Mouse (Mus musculus) liver, postnatal 0 days (tissue): ENCODE data around the gene Gm3839. TPM values are rescaled to one million over a fixed set of nuclear protein-coding genes. Genes with fewer than 3 reads are reported as not detected.
A peak's percentile ranks its signal among the peaks of the same experiment; 100 is the strongest.
"Not testable (repeated sequence)": the region's sequence is repeated elsewhere in the genome, so short reads cannot be mapped to it uniquely, and the experiment has no call there.

ENCODE experiments used
- ATAC-seq: fragments of 200-750 bp; cut with Nextera tagmentation; 2 replicates; pipeline ENCODE4 v1.8.0; 2017; ENCODE audit warnings: mild to moderate bottlenecking, moderate library complexity
- DNase-seq: peaks from one replicate; pipeline ENCODE4 v3.0.0-alpha.2; 2016
- H3K27ac ChIP-seq: fragments of 300-500 bp; sonication (generic); 2 replicates; pipeline ENCODE4 v1.5.1; 2014; ENCODE audit warnings: antibody characterized with exemption, moderate library complexity, mild to moderate bottlenecking, low read depth
- H3K27me3 ChIP-seq: fragments of 300-500 bp; sonication (generic); 2 replicates; pipeline ENCODE4 v1.6.1; 2014; ENCODE audit warnings: low read length, control low read depth, mixed read lengths; ENCODE audit not compliant: insufficient read depth
- H3K36me3 ChIP-seq: fragments of 300-500 bp; sonication (generic); replicated peaks from 2 replicates; pipeline ENCODE4 v1.6.1; 2014; ENCODE audit warnings: mild to moderate bottlenecking, control low read depth, low read length, moderate library complexity, mixed read lengths; ENCODE audit not compliant: insufficient read depth
- H3K4me1 ChIP-seq: fragments of 300-500 bp; sonication (generic); 2 replicates; pipeline ENCODE4 v1.6.1; 2014; ENCODE audit warnings: antibody characterized with exemption, mild to moderate bottlenecking, control low read depth; ENCODE audit not compliant: insufficient read depth
- H3K4me2 ChIP-seq: fragments of 300-500 bp; sonication (generic); 2 replicates; pipeline ENCODE4 v1.6.1; 2014; ENCODE audit warnings: low read depth, mild to moderate bottlenecking, low read length, moderate library complexity, mixed read lengths
- H3K4me3 ChIP-seq: fragments of 300-500 bp; sonication (generic); 2 replicates; pipeline ENCODE4 v1.5.1; 2014; ENCODE audit warnings: low read depth, low read length
- H3K9ac ChIP-seq: fragments of 300-500 bp; sonication (generic); replicated peaks from 2 replicates; pipeline ENCODE4 v1.6.1; 2014; ENCODE audit warnings: mild to moderate bottlenecking, moderate library complexity
- H3K9me3 ChIP-seq: fragments of 300-500 bp; sonication (generic); 2 replicates; pipeline ENCODE4 v1.6.1; 2016; ENCODE audit warnings: mild to moderate bottlenecking, control low read depth, low read length, mixed read lengths
- CTCF ChIP-seq: sonication (generic); IDR thresholded peaks from 2 replicates; pipeline ENCODE4 v1.5.1; 2016; ENCODE audit warnings: antibody characterized with exemption, low read depth
- EP300 ChIP-seq: IDR thresholded peaks from 2 replicates; pipeline ENCODE4 v1.6.1; 2016; ENCODE audit warnings: antibody characterized with exemption, low read depth, mild to moderate bottlenecking
- WGBS: fragments of 180-500 bp; shearing (Covaris S2); extraction: QIAGEN DNeasy Blood & Tissue Kit; methylation state at CpG from one replicate; pipeline ENCODE4 v1.1.7; 2014; ENCODE audit not compliant: insufficient replicate concordance; 5-methylcytosine and 5-hydroxymethylcytosine counted together
- polyA plus RNA-seq: library from polyadenylated mRNA; unstranded; fragments of >200 nt; fragmentation: Nextera tagmentation; extraction: Ambion mirVana; gene quantifications from 2 replicates; pipeline ENCODE4 v1.2.1, GENCODE M21; 2015

The Gm3839 gene
- 1.3 and 1.6 TPM in 2 replicates for polyA plus RNA-seq

GRCm38 (mm10) chr14:11356626-11357025 is at the start of gene Gm3839:
Gm3839 (minus strand) TSS chr14:11356726.
- not testable (repeated sequence) for H3K36me3 ChIP-seq, H3K4me1 ChIP-seq, H3K4me2 ChIP-seq, H3K27me3 ChIP-seq, H3K4me3 ChIP-seq, H3K9me3 ChIP-seq, DNase-seq, ATAC-seq, H3K9ac ChIP-seq, H3K27ac ChIP-seq

GRCm38 (mm10) chr14:11405661-11406060 is 49.1 kb upstream of the Gm3839 start:
- no peak overlapping the region for H3K27ac ChIP-seq
- ATAC-seq (no peak), DNase-seq (no peak)
- TF ChIP-seq CTCF (no peak), EP300 (no peak)
- WGBS = 79% methylated on average over 9 of the region's 9 CpGs
- H3K4me2 ChIP-seq = no peak overlapping the region
- H3K4me1 ChIP-seq = no peaks in the 10 kb centered on the region
- no peak overlapping the region for H3K4me3 ChIP-seq
- no peaks in the 10 kb centered on the region for H3K36me3 ChIP-seq
- no peak overlapping the region for H3K9ac ChIP-seq
- no peaks in the 10 kb centered on the region for H3K27me3 ChIP-seq
- H3K9me3 ChIP-seq = no peaks in the 10 kb centered on the region

- Histone ChIP-seq H3K4me3 (no peak overlapping the region), H3K27ac (no peak overlapping the region), H3K9ac (no peak overlapping the region), H3K9me3 (no peaks in the 10 kb centered on the region), H3K27me3 (no peaks in the 10 kb centered on the region), H3K4me2 (no peak overlapping the region), H3K4me1 (no peaks in the 10 kb centered on the region), H3K36me3 (no peaks in the 10 kb centered on the region)
- DNase-seq (no peak), ATAC-seq (no peak)
- TF ChIP-seq CTCF (no peak), EP300 (no peak)
- 85% methylated on average over 3 of the region's 3 CpGs for WGBS
Observed at GRCm38 (mm10) chr14:11377846-11378245, 21.3 kb upstream of the Gm3839 start.

GRCm38 (mm10) chr14:11375225-11375624 is 18.7 kb upstream of the Gm3839 start:
- ATAC-seq (no peak), DNase-seq (no peak)
- H3K4me1 ChIP-seq = no peaks in the 10 kb centered on the region
- 77% methylated on average over 5 of the region's 5 CpGs for WGBS
- no peaks in the 10 kb centered on the region for H3K27me3 ChIP-seq
- no peak overlapping the region for H3K4me3 ChIP-seq
- no peak overlapping the region for H3K4me2 ChIP-seq
- H3K27ac ChIP-seq = no peak overlapping the region
- H3K9me3 ChIP-seq = no peaks in the 10 kb centered on the region
- no peak for TF ChIP-seq EP300
- H3K9ac ChIP-seq = no peak overlapping the region
- no peaks in the 10 kb centered on the region for H3K36me3 ChIP-seq

- no peaks in the 10 kb centered on the region for H3K27me3 ChIP-seq
- 80% methylated on average over 3 of the region's 3 CpGs for WGBS
- no peaks in the 10 kb centered on the region for H3K4me1 ChIP-seq
- no peak overlapping the region for H3K4me3 ChIP-seq
- H3K9ac ChIP-seq = no peak overlapping the region
- H3K9me3 ChIP-seq = no peaks in the 10 kb centered on the region
- TF ChIP-seq CTCF = no peak
- TF ChIP-seq EP300 = no peak
- DNase-seq = no peak
- no peaks in the 10 kb centered on the region for H3K36me3 ChIP-seq
- H3K4me2 ChIP-seq = no peak overlapping the region
- ATAC-seq = no peak
- H3K27ac ChIP-seq = no peak overlapping the region
Observed at GRCm38 (mm10) chr14:11346086-11346485, 10.4 kb downstream of the Gm3839 start.

GRCm38 (mm10) chr14:11329993-11330392 is 26.5 kb downstream of the Gm3839 start:
- no peaks in the 10 kb centered on the region for H3K36me3 ChIP-seq
- DNase-seq = no peak
- H3K9me3 ChIP-seq = no peaks in the 10 kb centered on the region
- no peaks in the 10 kb centered on the region for H3K27me3 ChIP-seq
- no peaks in the 10 kb centered on the region for H3K4me1 ChIP-seq
- H3K4me2 ChIP-seq = no peak overlapping the region
- WGBS = 34% methylated on average over 2 of the region's 2 CpGs
- no peak overlapping the region for H3K4me3 ChIP-seq
- no peak for ATAC-seq
- H3K9ac ChIP-seq = no peak overlapping the region
- TF ChIP-seq EP300 = no peak
- TF ChIP-seq CTCF = peak; percentile 53
- no peak overlapping the region for H3K27ac ChIP-seq

- DNase-seq = no peak
- Histone ChIP-seq H3K4me1 (no peaks in the 10 kb centered on the region), H3K4me3 (no peak overlapping the region), H3K27ac (no peak overlapping the region), H3K4me2 (no peak overlapping the region), H3K9ac (no peak overlapping the region), H3K36me3 (no peaks in the 10 kb centered on the region), H3K27me3 (no peaks in the 10 kb centered on the region), H3K9me3 (no peaks in the 10 kb centered on the region)
- ATAC-seq = no peak
- TF ChIP-seq EP300 (no peak), CTCF (peak; percentile 59)
- 34% methylated on average over 2 of the region's 2 CpGs for WGBS
Observed at GRCm38 (mm10) chr14:11307079-11307478, 49.4 kb downstream of the Gm3839 start.

- H3K4me3 ChIP-seq, H3K9ac ChIP-seq: not testable (repeated sequence)
- WGBS = 76% methylated on average over 3 of the region's 3 CpGs
Observed at GRCm38 (mm10) chr14:11287956-11288355, 68.6 kb downstream of the Gm3839 start.

More at GRCm38 (mm10) chr14:11287956-11288355, 68.6 kb downstream of the Gm3839 start:
- ATAC-seq, H3K9me3 ChIP-seq, DNase-seq, H3K4me2 ChIP-seq, H3K36me3 ChIP-seq, H3K27me3 ChIP-seq, H3K4me1 ChIP-seq, H3K27ac ChIP-seq: not testable (repeated sequence)
